Mouse (Mus musculus): Measurements from ENCODE around the gene Ppfibp1. TPM values are rescaled to one million over a fixed set of nuclear protein-coding genes. Genes with fewer than 3 reads are reported as not detected.

Gene Ppfibp1
- polyA plus RNA-seq, 1 experiment from 2014 or later: 66.1 TPM

GRCm38 (mm10) chr6:146960956-146961355, 72.7 kb downstream of the Ppfibp1 start:
- ATAC-seq (ENCODE audit: low FRiP score, low TSS enrichment): no peak
- no peak overlapping the region for H3K4me2 ChIP-seq (replicated peaks; ENCODE audit: low read depth, low read length)

GRCm38 (mm10) chr6:146961832-146962481, 73.7 kb downstream of the Ppfibp1 start:
- Histone ChIP-seq H3K4me3 (ENCODE audit: low read length) (no peak overlapping the region), H3K9me3 (ENCODE audit: low read length) (no peaks in the 10 kb centered on the region), H3K4me2 (replicated peaks; ENCODE audit: low read depth, low read length) (no peak overlapping the region), H3K4me1 (ENCODE audit: insufficient read depth, low read length) (peaks cover 29% of the 10 kb centered on the region), H3K36me3 (ENCODE audit: insufficient read depth, low read length) (0 out of 2 replicates have a peak, but pooled peaks cover 5% of the 10 kb centered on the region), H3K27ac (ENCODE audit: low read length) (no peak overlapping the region), H3K27me3 (ENCODE audit: insufficient read depth, low read length) (no peaks in the 10 kb centered on the region), H3K9ac (replicated peaks; ENCODE audit: low read length) (no peak overlapping the region)
- WGBS: 54% methylated on average over 6 of the region's 6 CpGs
- no peak for ATAC-seq (ENCODE audit: low FRiP score, low TSS enrichment)

More at GRCm38 (mm10) chr6:146960956-146961355, 72.7 kb downstream of the Ppfibp1 start:
- H3K4me3 ChIP-seq (ENCODE audit: low read length): no peak overlapping the region
- no peaks in the 10 kb centered on the region for H3K9me3 ChIP-seq (ENCODE audit: low read length)
- H3K36me3 ChIP-seq (ENCODE audit: insufficient read depth, low read length): 0 out of 2 replicates have a peak, but pooled peaks cover 5% of the 10 kb centered on the region
- H3K27ac ChIP-seq (ENCODE audit: low read length): no peak overlapping the region
- 65% methylated on average over 5 of the region's 5 CpGs for WGBS
- no peaks in the 10 kb centered on the region for H3K27me3 ChIP-seq (ENCODE audit: insufficient read depth, low read length)
- H3K4me1 ChIP-seq (ENCODE audit: insufficient read depth, low read length): peaks cover 27% of the 10 kb centered on the region
- H3K9ac ChIP-seq (replicated peaks; ENCODE audit: low read length): no peak overlapping the region

GRCm38 (mm10) chr6:146963396-146964150, 75.3 kb downstream of the Ppfibp1 start:
- no peak overlapping the region for H3K4me3 ChIP-seq (ENCODE audit: low read length)
- no peak overlapping the region for H3K4me2 ChIP-seq (replicated peaks; ENCODE audit: low read depth, low read length)
- H3K9ac ChIP-seq (replicated peaks; ENCODE audit: low read length): no peak overlapping the region
- no peaks in the 10 kb centered on the region for H3K9me3 ChIP-seq (ENCODE audit: low read length)
- H3K27ac ChIP-seq (ENCODE audit: low read length): no peak overlapping the region
- ATAC-seq (ENCODE audit: low FRiP score, low TSS enrichment): no peak
- WGBS: 74% methylated on average over 6 of the region's 6 CpGs
- H3K27me3 ChIP-seq (ENCODE audit: insufficient read depth, low read length): no peaks in the 10 kb centered on the region
- H3K4me1 ChIP-seq (ENCODE audit: insufficient read depth, low read length): peaks cover 29% of the 10 kb centered on the region
- H3K36me3 ChIP-seq (ENCODE audit: insufficient read depth, low read length): 0 out of 2 replicates have a peak, but pooled peaks cover 5% of the 10 kb centered on the region

- H3K4me3 ChIP-seq (ENCODE audit: low read length): no peak overlapping the region
- H3K27ac ChIP-seq (ENCODE audit: low read length): no peak overlapping the region
- no peaks in the 10 kb centered on the region for H3K9me3 ChIP-seq (ENCODE audit: low read length)
- H3K27me3 ChIP-seq (ENCODE audit: insufficient read depth, low read length): no peaks in the 10 kb centered on the region
- WGBS: 82% methylated on average over 13 of the region's 13 CpGs
- no peak overlapping the region for H3K4me2 ChIP-seq (replicated peaks; ENCODE audit: low read depth, low read length)
- H3K36me3 ChIP-seq (ENCODE audit: insufficient read depth, low read length): 0 out of 2 replicates have a peak, but pooled peaks cover 5% of the 10 kb centered on the region
- peaks cover 15% of the 10 kb centered on the region for H3K4me1 ChIP-seq (ENCODE audit: insufficient read depth, low read length)
- H3K9ac ChIP-seq (replicated peaks; ENCODE audit: low read length): no peak overlapping the region
- 0 out of 2 replicates have a peak, but pooled peaks have one; percentile 52 for ATAC-seq (ENCODE audit: low FRiP score, low TSS enrichment)
Observed at GRCm38 (mm10) chr6:146965139-146965772, 77.0 kb downstream of the Ppfibp1 start.

GRCm38 (mm10) chr6:146966446-146967019, 78.2 kb downstream of the Ppfibp1 start:
- no peak overlapping the region for H3K4me2 ChIP-seq (replicated peaks; ENCODE audit: low read depth, low read length)
- no peaks in the 10 kb centered on the region for H3K27me3 ChIP-seq (ENCODE audit: insufficient read depth, low read length)
- no peak for ATAC-seq (ENCODE audit: low FRiP score, low TSS enrichment)
- H3K4me3 ChIP-seq (ENCODE audit: low read length): no peak overlapping the region
- WGBS: 72% methylated on average over 12 of the region's 12 CpGs
- peaks cover 10% of the 10 kb centered on the region for H3K4me1 ChIP-seq (ENCODE audit: insufficient read depth, low read length)
- H3K36me3 ChIP-seq (ENCODE audit: insufficient read depth, low read length): 0 out of 2 replicates have a peak, but pooled peaks cover 5% of the 10 kb centered on the region
- H3K27ac ChIP-seq (ENCODE audit: low read length): no peak overlapping the region
- H3K9me3 ChIP-seq (ENCODE audit: low read length): no peaks in the 10 kb centered on the region
- H3K9ac ChIP-seq (replicated peaks; ENCODE audit: low read length): no peak overlapping the region

- H3K9ac ChIP-seq (replicated peaks; ENCODE audit: low read length): no peak overlapping the region
- H3K4me3 ChIP-seq (ENCODE audit: low read length): no peak overlapping the region
- H3K4me1 ChIP-seq (ENCODE audit: insufficient read depth, low read length): peaks cover 6% of the 10 kb centered on the region; the same call in 1 of the 2 replicates
- H3K9me3 ChIP-seq (ENCODE audit: low read length): no peaks in the 10 kb centered on the region
- no peak for ATAC-seq (ENCODE audit: low FRiP score, low TSS enrichment)
- H3K27ac ChIP-seq (ENCODE audit: low read length): no peak overlapping the region
- H3K27me3 ChIP-seq (ENCODE audit: insufficient read depth, low read length): no peaks in the 10 kb centered on the region
- H3K36me3 ChIP-seq (ENCODE audit: insufficient read depth, low read length): 0 out of 2 replicates have a peak, but pooled peaks cover 5% of the 10 kb centered on the region
- 86% methylated on average over 6 of the region's 6 CpGs for WGBS
- no peak overlapping the region for H3K4me2 ChIP-seq (replicated peaks; ENCODE audit: low read depth, low read length)
Observed at GRCm38 (mm10) chr6:146967836-146968235, 79.5 kb downstream of the Ppfibp1 start.

GRCm38 (mm10) chr6:146970811-146971210, 82.5 kb downstream of the Ppfibp1 start:
- no peaks in the 10 kb centered on the region for H3K36me3 ChIP-seq (ENCODE audit: insufficient read depth, low read length)
- no peak overlapping the region for H3K9ac ChIP-seq (replicated peaks; ENCODE audit: low read length)
- 73% methylated on average over 3 of the region's 3 CpGs for WGBS
- H3K4me2 ChIP-seq (replicated peaks; ENCODE audit: low read depth, low read length): no peak overlapping the region
- peaks cover 8% of the 10 kb centered on the region; the same call in 1 of the 2 replicates for H3K4me1 ChIP-seq (ENCODE audit: insufficient read depth, low read length)
- no peak overlapping the region for H3K4me3 ChIP-seq (ENCODE audit: low read length)
- no peaks in the 10 kb centered on the region for H3K27me3 ChIP-seq (ENCODE audit: insufficient read depth, low read length)
- no peak for ATAC-seq (ENCODE audit: low FRiP score, low TSS enrichment)
- H3K9me3 ChIP-seq (ENCODE audit: low read length): no peaks in the 10 kb centered on the region
- no peak overlapping the region for H3K27ac ChIP-seq (ENCODE audit: low read length)

- Histone ChIP-seq H3K27me3 (ENCODE audit: insufficient read depth, low read length) (no peaks in the 10 kb centered on the region), H3K4me3 (ENCODE audit: low read length) (no peak overlapping the region), H3K36me3 (ENCODE audit: insufficient read depth, low read length) (peaks cover under 1% of the 10 kb centered on the region; the same call in 1 of the 2 replicates), H3K27ac (ENCODE audit: low read length) (no peak overlapping the region), H3K4me1 (ENCODE audit: insufficient read depth, low read length) (0 out of 2 replicates have a peak, but pooled peaks cover 4% of the 10 kb centered on the region), H3K4me2 (replicated peaks; ENCODE audit: low read depth, low read length) (no peak overlapping the region), H3K9ac (replicated peaks; ENCODE audit: low read length) (no peak overlapping the region), H3K9me3 (ENCODE audit: low read length) (no peaks in the 10 kb centered on the region)
- WGBS: 57% methylated on average over 3 of the region's 3 CpGs
- no peak for ATAC-seq (ENCODE audit: low FRiP score, low TSS enrichment)
Observed at GRCm38 (mm10) chr6:146971366-146971765, 83.1 kb downstream of the Ppfibp1 start.

- no peak overlapping the region for H3K4me3 ChIP-seq (ENCODE audit: low read length)
- no peak overlapping the region for H3K9ac ChIP-seq (replicated peaks; ENCODE audit: low read length)
- H3K4me2 ChIP-seq (replicated peaks; ENCODE audit: low read depth, low read length): no peak overlapping the region
- ATAC-seq (ENCODE audit: low FRiP score, low TSS enrichment): no peak
- no peaks in the 10 kb centered on the region for H3K27me3 ChIP-seq (ENCODE audit: insufficient read depth, low read length)
- H3K4me1 ChIP-seq (ENCODE audit: insufficient read depth, low read length): 0 out of 2 replicates have a peak, but pooled peaks cover 4% of the 10 kb centered on the region
- no peaks in the 10 kb centered on the region for H3K9me3 ChIP-seq (ENCODE audit: low read length)
- no peak overlapping the region for H3K27ac ChIP-seq (ENCODE audit: low read length)
- H3K36me3 ChIP-seq (ENCODE audit: insufficient read depth, low read length): peaks cover 7% of the 10 kb centered on the region; the same call in 1 of the 2 replicates
- 71% methylated on average over 6 of the region's 6 CpGs for WGBS
Observed at GRCm38 (mm10) chr6:146972009-146972408, 83.7 kb downstream of the Ppfibp1 start.

Data from kidney, embryonic 16.5 days (tissue).